Mouse (Mus musculus) stomach, postnatal 0 days (tissue): ENCODE measurements around the gene Pcif1.

Experiments used
- CTCF ChIP-seq: IDR thresholded peaks from 2 replicates; pipeline ENCODE4 v1.5.1; 2016; ENCODE audit warnings: antibody characterized with exemption, low read depth, mild to moderate bottlenecking, moderate library complexity
- EP300 ChIP-seq: optimal IDR thresholded peaks from 2 replicates; pipeline ENCODE3; 2016; ENCODE audit warnings: antibody characterized with exemption

DNA sequence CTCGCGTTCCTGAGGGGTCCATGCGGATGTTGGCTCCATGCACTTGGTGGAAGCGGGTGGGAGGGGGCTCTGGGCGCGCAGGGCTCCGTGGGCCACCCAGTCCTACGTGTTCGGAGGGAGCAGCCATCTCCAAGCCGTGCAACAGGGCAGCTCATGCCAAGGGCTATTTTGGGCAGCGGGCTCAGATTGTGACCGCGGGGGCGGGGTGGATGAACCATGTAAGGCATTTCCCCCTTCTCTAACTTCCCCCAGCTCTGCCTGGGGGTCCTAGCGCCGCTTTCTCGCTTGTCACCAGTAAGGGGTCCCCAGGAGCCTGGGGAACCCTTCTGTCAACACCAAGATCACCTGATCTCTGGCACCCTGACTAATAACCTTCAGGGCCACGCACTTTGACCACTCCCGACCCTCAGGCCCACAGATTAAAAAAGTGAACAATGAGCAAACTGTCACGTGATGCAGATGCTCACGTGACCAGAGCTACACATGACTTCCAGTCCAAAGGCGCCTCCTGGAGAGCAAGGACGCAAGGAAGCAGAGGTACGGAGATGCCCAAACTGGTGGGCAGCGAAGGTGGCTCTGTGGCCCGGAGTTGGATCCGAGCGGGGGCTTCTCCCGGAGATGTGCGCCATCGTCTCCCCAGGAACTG is 45.7 kb upstream of the Pcif1 start, which contains the start of gene Neurl2:
- TF ChIP-seq CTCF (peak; percentile 52), EP300 (no peak)
